8 mouse cellular contexts compared by ENCODE assay signal in the genomic region with DNA sequence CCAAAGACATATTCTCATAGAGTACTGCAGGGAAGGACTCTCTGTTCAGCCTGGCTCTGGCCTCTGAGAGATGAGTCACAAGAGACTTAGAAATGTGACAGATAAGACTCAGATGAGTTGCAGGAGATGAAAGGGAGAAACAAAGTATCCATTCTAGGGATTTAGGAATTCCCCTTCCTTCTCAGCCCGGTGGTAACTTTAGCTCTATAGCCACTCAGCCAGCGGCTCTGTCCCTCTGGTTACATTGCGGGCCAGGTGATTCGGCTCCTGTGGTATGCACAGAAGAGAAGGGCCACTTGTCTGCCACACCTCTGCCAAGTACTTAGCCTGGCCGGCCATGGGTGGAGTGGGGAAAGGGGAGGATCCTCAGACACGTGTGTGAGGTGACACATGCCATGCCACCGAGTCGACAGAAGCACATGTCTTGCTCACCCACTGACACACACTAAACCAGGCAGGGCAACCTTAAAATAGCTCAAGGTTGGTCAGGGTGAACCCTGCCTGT. TPM values are rescaled to one million over a fixed set of nuclear protein-coding genes. Genes with fewer than 3 reads are reported as not detected.
A peak's percentile ranks its signal among the peaks of the same experiment; 100 is the strongest.
DNase-seq lines count a peak whose midpoint lies in the region; ATAC-seq and TF ChIP-seq lines count a peak whose summit lies in the region.

No protein-coding gene starts in this region.

- H3K4me2 ChIP-seq in kidney, embryonic 16.5 days (replicated peaks; ENCODE audit: low read depth, low read length): no peak overlapping the region; the same call in 1 of the 2 replicates
- H3K4me2 ChIP-seq in myocyte (ENCODE audit: low read depth): peak overlapping the region; percentile 99

- DNase-seq in layer of hippocampus, adult 2 months (ENCODE audit: low spot score in 2 of 2): no peak
- no peak for DNase-seq in layer of hippocampus, postnatal 36 days
- peak; percentile 67 to 73 for DNase-seq in adrenal gland, adult 18-20 months (ENCODE audit: low spot score in 2 of 2)
- DNase-seq in heart, adult 11 months: peak; percentile 99
- DNase-seq in embryo, embryonic 11 days: no peak

- H3ac ChIP-seq in myocyte (ENCODE audit: control insufficient read depth, insufficient read length): no peak overlapping the region

- H3K27me3 ChIP-seq in kidney, embryonic 16.5 days (ENCODE audit: insufficient read depth, low read length): no peaks in the 10 kb centered on the region
- H3K27me3 ChIP-seq in myocyte (ENCODE audit: control insufficient read depth, insufficient read depth, insufficient read length): no peaks in the 10 kb centered on the region

- H3K4me3 ChIP-seq in layer of hippocampus, adult 2 months: peak overlapping the region; percentile 88
- H3K4me3 ChIP-seq in kidney, embryonic 16.5 days (ENCODE audit: low read length): no peak overlapping the region
- peak overlapping the region; percentile 75 for H3K4me3 ChIP-seq in myocyte

- peaks cover 14% of the 10 kb centered on the region for H3K36me3 ChIP-seq in kidney, embryonic 16.5 days (ENCODE audit: insufficient read depth, low read length)
- peaks cover 30% of the 10 kb centered on the region for H3K36me3 ChIP-seq in myocyte (ENCODE audit: control insufficient read depth, insufficient read depth)

- WGBS in kidney, embryonic 16.5 days: 36% methylated on average over 8 of the region's 8 CpGs

- H3K9ac ChIP-seq in kidney, embryonic 16.5 days (replicated peaks; ENCODE audit: low read length): no peak overlapping the region

- peaks cover 68% of the 10 kb centered on the region for H3K4me1 ChIP-seq in kidney, embryonic 16.5 days (ENCODE audit: insufficient read depth, low read length)

- H3K27ac ChIP-seq in layer of hippocampus, adult 2 months: peak overlapping the region; percentile 99
- H3K27ac ChIP-seq in kidney, embryonic 16.5 days (ENCODE audit: low read length): peak overlapping the region; percentile 51; the same call in 1 of the 2 replicates

- no peaks in the 10 kb centered on the region for H3K9me3 ChIP-seq in kidney, embryonic 16.5 days (ENCODE audit: low read length)

- ATAC-seq in kidney, embryonic 16.5 days (ENCODE audit: low FRiP score, low TSS enrichment): no peak
- ATAC-seq in frontal cortex, adult (ENCODE audit: low TSS enrichment): no peak

- no peak for TF ChIP-seq CTCF in layer of hippocampus, adult 2 months (conservative IDR thresholded peaks at IDR 0.05)

- peak; percentile 65 for TF ChIP-seq POLR2A in myocyte (IDR thresholded peaks at IDR 0.05; ENCODE audit: insufficient read length, low read depth)

- peaks cover 18% of the 10 kb centered on the region for H3K79me2 ChIP-seq in myocyte (ENCODE audit: control insufficient read depth, insufficient read depth)

TF ChIP-seq in myocyte, 11 proteins besides CTCF, POLR2A, EP300 and RAD21:
- TF ChIP-seq USF1 (IDR thresholded peaks at IDR 0.05; ENCODE audit: low read depth) (peak; percentile 9), POLR2AphosphoS2 (IDR thresholded peaks at IDR 0.05; ENCODE audit: insufficient read length, low read depth) (peak; percentile 94), SRF (IDR thresholded peaks at IDR 0.05; ENCODE audit: control insufficient read depth, insufficient read length, low read depth) (no peak), TCF3 (IDR thresholded peaks at IDR 0.05; ENCODE audit: insufficient read length, low read depth) (no peak), REST (IDR thresholded peaks at IDR 0.05; ENCODE audit: insufficient read depth, insufficient read length) (no peak), E2F4 (IDR thresholded peaks at IDR 0.05; ENCODE audit: insufficient read depth) (no peak), MYOD1 (IDR thresholded peaks at IDR 0.05; ENCODE audit: control insufficient read depth in 1 of 3, insufficient read length in 2 of 3, low read depth in 2 of 3) (peak in 2 of 3 experiments; percentile 69 to 81), CEBPB (IDR thresholded peaks at IDR 0.05; ENCODE audit: insufficient read depth, poor library complexity, severe bottlenecking) (no peak), TCF12 (IDR thresholded peaks at IDR 0.05; ENCODE audit: insufficient read depth, poor library complexity, severe bottlenecking) (peak; percentile 33), MYOG (IDR thresholded peaks at IDR 0.05; ENCODE audit: control insufficient read depth in 1 of 3, insufficient read depth in 1 of 3, insufficient read length in 2 of 3, low read depth in 2 of 3) (peak in 2 of 3 experiments; percentile 58 to 92), MAX (IDR thresholded peaks at IDR 0.05; ENCODE audit: low read depth) (peak; percentile 89)
TF ChIP-seq in myocyte: peak in this region for 6.

RNA-seq across cellular contexts. Expression of a gene that starts 2.4 kb away (rescaled TPM):
- 10 to 100 TPM; 93.2 to 94.0 TPM for total RNA-seq in layer of hippocampus, adult 2 months (2021)
- total RNA-seq in layer of hippocampus, postnatal 36 days (2021): 10 to 100 TPM; 59.1 to 78.4 TPM
- total RNA-seq in adrenal gland, adult 18-20 months (2021): 100 to 1,000 TPM; 226 to 232 TPM
- 2.2 and 2.4 TPM in 2 replicates for polyA plus RNA-seq in kidney, embryonic 16.5 days (2015; fragmentation: Nextera tagmentation; extraction: Ambion mirVana)
- 49.1 TPM for polyA plus RNA-seq in myocyte (2012; fragmentation: generic; extraction: Trizol)

RNA-seq across cellular contexts. Expression of a gene that starts 22.6 kb away (rescaled TPM):
- total RNA-seq in layer of hippocampus, adult 2 months (2021): 100 to 1,000 TPM; 168 to 178 TPM
- 100 to 1,000 TPM; 185 to 187 TPM for total RNA-seq in layer of hippocampus, postnatal 36 days (2021)
- 10 to 100 TPM; 82.3 to 97.4 TPM for total RNA-seq in adrenal gland, adult 18-20 months (2021)
- 23.7 and 24.2 TPM in 2 replicates for polyA plus RNA-seq in kidney, embryonic 16.5 days (2015; fragmentation: Nextera tagmentation; extraction: Ambion mirVana)
- polyA plus RNA-seq in myocyte (2012; fragmentation: generic; extraction: Trizol): 35.6 TPM

RNA-seq across cellular contexts. Expression of a gene that starts 32.0 kb away (rescaled TPM):
- 10 to 100 TPM; 61.0 to 62.1 TPM for total RNA-seq in layer of hippocampus, adult 2 months (2021)
- total RNA-seq in layer of hippocampus, postnatal 36 days (2021): 10 to 100 TPM; 52.2 to 61.2 TPM
- 10 to 100 TPM; 36.8 to 41.9 TPM for total RNA-seq in adrenal gland, adult 18-20 months (2021)
- 36.2 and 41.0 TPM in 2 replicates for polyA plus RNA-seq in kidney, embryonic 16.5 days (2015; fragmentation: Nextera tagmentation; extraction: Ambion mirVana)
- polyA plus RNA-seq in myocyte (2012; fragmentation: generic; extraction: Trizol): 22.1 TPM

RNA-seq across cellular contexts. Expression of a gene that starts 32.3 kb away (rescaled TPM):
- total RNA-seq in layer of hippocampus, adult 2 months (2021): 1,000 to 10,000 TPM in 1 of 2 experiments, 100 to 1,000 TPM in 1; 996 to 1,082 TPM
- total RNA-seq in layer of hippocampus, postnatal 36 days (2021): 100 to 1,000 TPM; 956 to 985 TPM
- total RNA-seq in adrenal gland, adult 18-20 months (2021): 10 to 100 TPM; 90.2 to 91.0 TPM
- 24.4 and 25.9 TPM in 2 replicates for polyA plus RNA-seq in kidney, embryonic 16.5 days (2015; fragmentation: Nextera tagmentation; extraction: Ambion mirVana)
- 68.9 TPM for polyA plus RNA-seq in myocyte (2012; fragmentation: generic; extraction: Trizol)

RNA-seq across cellular contexts. Expression of a gene that starts 43.5 kb away (rescaled TPM):
- 100 to 1,000 TPM; 146 to 148 TPM for total RNA-seq in layer of hippocampus, adult 2 months (2021)
- total RNA-seq in layer of hippocampus, postnatal 36 days (2021): 100 to 1,000 TPM; 127 to 140 TPM
- 10 to 100 TPM; 46.1 to 49.2 TPM for total RNA-seq in adrenal gland, adult 18-20 months (2021)
- polyA plus RNA-seq in kidney, embryonic 16.5 days (2015; fragmentation: Nextera tagmentation; extraction: Ambion mirVana): 71.4 and 73.9 TPM in 2 replicates
- polyA plus RNA-seq in myocyte (2012; fragmentation: generic; extraction: Trizol): 32.5 TPM

Comparison
In these comparisons a context has a peak if more than half of its experiments do, and no peak if none do; other contexts are left out.
1. DNase-seq: peak in adrenal gland, adult 18-20 months (2 of 2) and heart, adult 11 months (single experiment); none in layer of hippocampus, adult 2 months (0 of 2), layer of hippocampus, postnatal 36 days (0 of 2) and embryo, embryonic 11 days (single experiment).